ENCODE assay signal across 10 mouse cellular contexts in genomic region chr7:70505671-70506181, GRCm38 (mm10).
DNase-seq lines count a peak whose midpoint lies in the region; ATAC-seq and TF ChIP-seq lines count a peak whose summit lies in the region.
"Had no signal": no experiment of that assay in that cellular context is flagged by ENCODE, and none has a peak within 500 bp of the region (broad histone marks: within the 10 kb centered on the region; RNA-seq: fewer than 3 reads in every experiment).

No protein-coding gene starts in this region.

- no peak overlapping the region for H3K4me2 ChIP-seq in intestine, embryonic 14.5 days (ENCODE audit: low read length)
- H3K4me2 ChIP-seq in intestine, postnatal 0 days (replicated peaks; ENCODE audit: low read depth): no peak overlapping the region
- no peak overlapping the region for H3K4me2 ChIP-seq in embryonic facial prominence, embryonic 14.5 days (ENCODE audit: low read depth, low read length)

- peak overlapping the region; percentile 3; the same call in 1 of the 2 replicates for H3K27ac ChIP-seq in intestine, embryonic 14.5 days (ENCODE audit: low read depth)
- H3K27ac ChIP-seq in intestine, postnatal 0 days (ENCODE audit: low read depth, low read length): no peak overlapping the region
- no peak overlapping the region; the same call in 1 of the 2 replicates for H3K27ac ChIP-seq in embryonic facial prominence, embryonic 14.5 days (replicated peaks; ENCODE audit: low read depth, low read length)
- no peak overlapping the region for H3K27ac ChIP-seq in thymus, adult 2 months (ENCODE audit: control insufficient read depth, insufficient read depth, low read length)

- no peak for TF ChIP-seq POLR2A in thymus, adult 2 months (IDR thresholded peaks at IDR 0.05; ENCODE audit: control insufficient read depth, extremely low read depth, insufficient read depth, low read length, poor library complexity)

- H3K9ac ChIP-seq in intestine, embryonic 14.5 days (ENCODE audit: low read length): no peak overlapping the region
- no peak overlapping the region for H3K9ac ChIP-seq in intestine, postnatal 0 days (ENCODE audit: low read depth, low read length)
- no peak overlapping the region for H3K9ac ChIP-seq in embryonic facial prominence, embryonic 14.5 days (ENCODE audit: low read depth, low read length)

- H3K4me1 ChIP-seq in intestine, embryonic 14.5 days (replicated peaks; ENCODE audit: control insufficient read depth, insufficient read depth, low read length): peaks cover 29% of the 10 kb centered on the region
- 0 out of 2 replicates have a peak, but pooled peaks cover 7% of the 10 kb centered on the region for H3K4me1 ChIP-seq in intestine, postnatal 0 days (replicated peaks; ENCODE audit: control insufficient read depth, insufficient read depth, low read length)
- H3K4me1 ChIP-seq in embryonic facial prominence, embryonic 14.5 days (ENCODE audit: control insufficient read depth, insufficient read depth, low read length): peaks cover 11% of the 10 kb centered on the region
- H3K4me1 ChIP-seq in thymus, adult 2 months (replicated peaks; ENCODE audit: control insufficient read depth, insufficient read depth, low read length): no peaks in the 10 kb centered on the region
- H3K4me1 ChIP-seq: megakaryocyte, embryonic 14.5 days had no signal

- WGBS in intestine, embryonic 14.5 days: 5% methylated on average over 7 of the region's 7 CpGs
- WGBS in intestine, postnatal 0 days: 20% methylated on average over 7 of the region's 7 CpGs
- 17% methylated on average over 7 of the region's 7 CpGs for WGBS in embryonic facial prominence, embryonic 14.5 days
- WGBS in thymus, adult 2 months: 62% methylated on average over 7 of the region's 7 CpGs

- TF ChIP-seq CTCF in intestine, postnatal 0 days (IDR thresholded peaks at IDR 0.05; ENCODE audit: low read depth): no peak
- no peak for TF ChIP-seq CTCF in thymus, adult 2 months (IDR thresholded peaks at IDR 0.05; ENCODE audit: borderline replicate concordance, control insufficient read depth, extremely low read depth, insufficient read depth, low read length, poor library complexity)

- no peaks in the 10 kb centered on the region for H3K27me3 ChIP-seq in intestine, embryonic 14.5 days (replicated peaks; ENCODE audit: control insufficient read depth, insufficient read depth, low read length)
- no peaks in the 10 kb centered on the region for H3K27me3 ChIP-seq in intestine, postnatal 0 days (replicated peaks; ENCODE audit: control insufficient read depth, insufficient read depth, low read length)
- no peaks in the 10 kb centered on the region for H3K27me3 ChIP-seq in embryonic facial prominence, embryonic 14.5 days (replicated peaks; ENCODE audit: control insufficient read depth, insufficient read depth, low read length)
- H3K27me3 ChIP-seq in thymus, adult 2 months (ENCODE audit: control insufficient read depth, insufficient read depth, low read length): no peaks in the 10 kb centered on the region
- H3K27me3 ChIP-seq: megakaryocyte, embryonic 14.5 days had no signal

- peak; percentile 65 for DNase-seq in intestine, embryonic 14.5 days (ENCODE audit: low spot score)
- peak; percentile 59 for DNase-seq in embryonic facial prominence, embryonic 14.5 days (ENCODE audit: low spot score)
- peak; percentile 80 to 90 for DNase-seq in kidney, postnatal 36 days
- peak; percentile 24 for DNase-seq in ovary, postnatal 36 days (ENCODE audit: low spot score)
- no peak for DNase-seq in left cerebral cortex, postnatal 14 days (ENCODE audit: low spot score in 2 of 2)
- no peak for DNase-seq in thymus, adult 2 months
- no peak for DNase-seq in spleen, postnatal 14 days (ENCODE audit: low spot score in 2 of 2)
- DNase-seq: gastrocnemius, postnatal 10 days had no signal

- intact Hi-C loops in left cerebral cortex, postnatal 14 days (cut with DNase I): no loop called here

- no peaks in the 10 kb centered on the region for H3K36me3 ChIP-seq in intestine, embryonic 14.5 days (ENCODE audit: control insufficient read depth, insufficient read depth, low read length)
- H3K36me3 ChIP-seq in intestine, postnatal 0 days (ENCODE audit: control insufficient read depth, insufficient read depth): no peaks in the 10 kb centered on the region
- H3K36me3 ChIP-seq in embryonic facial prominence, embryonic 14.5 days (ENCODE audit: control insufficient read depth, insufficient read depth, low read length): no peaks in the 10 kb centered on the region
- no peaks in the 10 kb centered on the region for H3K36me3 ChIP-seq in thymus, adult 2 months (ENCODE audit: control insufficient read depth, insufficient read depth, low read length)

- ATAC-seq in intestine, embryonic 14.5 days (replicated peaks; ENCODE audit: low FRiP score, low TSS enrichment, low read depth): peak; percentile 62; the same call in 1 of the 2 replicates
- no peak for ATAC-seq in intestine, postnatal 0 days
- ATAC-seq in embryonic facial prominence, embryonic 14.5 days (ENCODE audit: low read depth): no peak

- no peaks in the 10 kb centered on the region for H3K9me3 ChIP-seq in intestine, embryonic 14.5 days (ENCODE audit: control insufficient read depth, low read length)
- no peaks in the 10 kb centered on the region for H3K9me3 ChIP-seq in intestine, postnatal 0 days (ENCODE audit: control insufficient read depth)
- no peaks in the 10 kb centered on the region for H3K9me3 ChIP-seq in embryonic facial prominence, embryonic 14.5 days (ENCODE audit: control insufficient read depth, low read length)

- no peak overlapping the region for H3K4me3 ChIP-seq in intestine, embryonic 14.5 days (ENCODE audit: low read depth, low read length)
- H3K4me3 ChIP-seq in intestine, postnatal 0 days (ENCODE audit: low read depth, low read length): no peak overlapping the region
- H3K4me3 ChIP-seq in embryonic facial prominence, embryonic 14.5 days (ENCODE audit: low read depth, low read length): no peak overlapping the region
- no peak overlapping the region for H3K4me3 ChIP-seq in thymus, adult 2 months (ENCODE audit: control insufficient read depth, insufficient read depth, low read length)
- H3K4me3 ChIP-seq: megakaryocyte, embryonic 14.5 days had no signal

Comparison
In these comparisons a context has a peak if more than half of its experiments do, and no peak if none do; other contexts are left out.
1. DNase-seq: peak in intestine, embryonic 14.5 days (single experiment), embryonic facial prominence, embryonic 14.5 days (single experiment), kidney, postnatal 36 days (2 of 2) and ovary, postnatal 36 days (single experiment); none in left cerebral cortex, postnatal 14 days (0 of 2), thymus, adult 2 months (single experiment) and spleen, postnatal 14 days (0 of 2).